ENCODE assay signal across 8 mouse cellular contexts in the genomic region with DNA sequence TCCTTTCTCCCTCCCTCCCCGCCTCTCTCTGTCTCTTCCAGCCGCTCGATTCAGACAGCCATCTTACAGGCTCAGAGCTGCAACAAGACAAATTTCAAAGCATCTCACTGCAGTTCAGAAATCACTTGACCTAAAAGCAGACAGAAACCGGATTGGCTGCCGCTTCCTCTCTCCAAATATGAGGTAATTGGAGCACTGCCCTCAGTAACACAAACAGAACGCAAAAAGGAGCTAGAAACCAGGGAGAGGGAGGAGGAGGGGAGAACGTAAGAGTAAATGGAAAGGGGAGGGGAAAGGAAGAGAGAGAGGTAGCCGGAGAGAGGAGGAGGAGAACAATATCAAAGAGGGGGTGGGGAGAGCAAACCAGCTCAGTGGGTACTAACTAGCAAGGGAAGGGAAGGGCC.
DNase-seq lines count a peak whose midpoint lies in the region; ATAC-seq and TF ChIP-seq lines count a peak whose summit lies in the region.

No protein-coding gene starts in this region.

- 0% methylated on average over 8 of the region's 8 CpGs for WGBS in forebrain, embryonic 16.5 days
- WGBS in hindbrain, postnatal 0 days = 5% methylated on average over 8 of the region's 8 CpGs
- WGBS in limb, embryonic 11.5 days = 10% methylated on average over 8 of the region's 8 CpGs
- 2% methylated on average over 8 of the region's 8 CpGs for whole genome bisulfite sequencing in midbrain, embryonic 16.5 days

- DNase-seq in Muller cell, postnatal 12 days (ENCODE audit: inconsistent ontology term) = peak; percentile 57
- DNase-seq in cerebellum, adult 18-20 months = peak; percentile 74 to 80
- DNase-seq in hindbrain, postnatal 0 days (ENCODE audit: low spot score) = peak; percentile 78
- peak; percentile 28 for DNase-seq in limb, embryonic 11.5 days (ENCODE audit: low spot score)
- DNase-seq in thymus, postnatal 10 days (ENCODE audit: low spot score in 2 of 2) = no peak
- DNase-seq in thymus, adult 18-20 months = no peak

- H3K27me3 ChIP-seq in forebrain, embryonic 16.5 days (replicated peaks; ENCODE audit: control insufficient read depth, insufficient read depth, low read length) = no peaks in the 10 kb centered on the region
- H3K27me3 ChIP-seq in hindbrain, postnatal 0 days (ENCODE audit: insufficient read depth, low read length) = no peaks in the 10 kb centered on the region
- no peaks in the 10 kb centered on the region for H3K27me3 ChIP-seq in limb, embryonic 11.5 days (ENCODE audit: control insufficient read depth, insufficient read depth, low read length)
- no peaks in the 10 kb centered on the region for H3K27me3 ChIP-seq in midbrain, embryonic 16.5 days (ENCODE audit: control insufficient read depth, insufficient read depth, low read depth, low read length)

- TF ChIP-seq CTCF in hindbrain, postnatal 0 days (IDR thresholded peaks at IDR 0.05; ENCODE audit: low read depth) = no peak

- peak overlapping the region; percentile 60 for H3K9ac ChIP-seq in forebrain, embryonic 16.5 days (replicated peaks; ENCODE audit: low read depth, low read length)
- peak overlapping the region; percentile 49 for H3K9ac ChIP-seq in hindbrain, postnatal 0 days (replicated peaks; ENCODE audit: low read length)
- H3K9ac ChIP-seq in limb, embryonic 11.5 days (ENCODE audit: low read length) = peak overlapping the region; percentile 27
- peak overlapping the region; percentile 62 for H3K9ac ChIP-seq in midbrain, embryonic 16.5 days (ENCODE audit: low read depth, low read length)

- H3K4me1 ChIP-seq in forebrain, embryonic 16.5 days (replicated peaks; ENCODE audit: control insufficient read depth, insufficient read depth, low read length) = peaks cover 53% of the 10 kb centered on the region
- H3K4me1 ChIP-seq in hindbrain, postnatal 0 days (ENCODE audit: insufficient read depth, low read length) = peaks cover 27% of the 10 kb centered on the region; the same call in 1 of the 2 replicates
- peaks cover 11% of the 10 kb centered on the region for H3K4me1 ChIP-seq in limb, embryonic 11.5 days (ENCODE audit: control insufficient read depth, insufficient read depth, low read length)
- peaks cover 67% of the 10 kb centered on the region for H3K4me1 ChIP-seq in midbrain, embryonic 16.5 days (ENCODE audit: control insufficient read depth, insufficient read depth, low read length)

- peak; percentile 75 for ATAC-seq in forebrain, embryonic 16.5 days
- ATAC-seq in hindbrain, postnatal 0 days = peak; percentile 85
- ATAC-seq in limb, embryonic 11.5 days (ENCODE audit: insufficient number of reproducible peaks, low FRiP score, low TSS enrichment, low read depth) = no peak
- peak; percentile 81 for ATAC-seq in midbrain, embryonic 16.5 days

- H3K9me3 ChIP-seq in forebrain, embryonic 16.5 days (ENCODE audit: control insufficient read depth, low read length) = no peaks in the 10 kb centered on the region
- H3K9me3 ChIP-seq in hindbrain, postnatal 0 days (ENCODE audit: low read length) = no peaks in the 10 kb centered on the region
- no peaks in the 10 kb centered on the region for H3K9me3 ChIP-seq in limb, embryonic 11.5 days (ENCODE audit: control insufficient read depth, low read length)
- no peaks in the 10 kb centered on the region for H3K9me3 ChIP-seq in midbrain, embryonic 16.5 days (replicated peaks; ENCODE audit: control insufficient read depth, low read length, poor library complexity, severe bottlenecking)

- H3K4me3 ChIP-seq in forebrain, embryonic 16.5 days (replicated peaks; ENCODE audit: low read length) = peak overlapping the region; percentile 43
- H3K4me3 ChIP-seq in hindbrain, postnatal 0 days (ENCODE audit: low read length) = peak overlapping the region; percentile 21
- H3K4me3 ChIP-seq in limb, embryonic 11.5 days (ENCODE audit: low read depth, low read length) = 0 out of 2 replicates have a peak overlapping the region, but pooled peaks have one; percentile 8
- H3K4me3 ChIP-seq in midbrain, embryonic 16.5 days (ENCODE audit: low read depth, low read length) = peak overlapping the region; percentile 38

- peak overlapping the region; percentile 70 for H3K4me2 ChIP-seq in forebrain, embryonic 16.5 days (ENCODE audit: low read length)
- H3K4me2 ChIP-seq in hindbrain, postnatal 0 days (ENCODE audit: low read depth, low read length) = peak overlapping the region; percentile 49
- H3K4me2 ChIP-seq in limb, embryonic 11.5 days (ENCODE audit: low read depth, severe bottlenecking) = peak overlapping the region; percentile 37; the same call in 1 of the 2 replicates
- peak overlapping the region; percentile 62 for H3K4me2 ChIP-seq in midbrain, embryonic 16.5 days (ENCODE audit: low read length)

- H3K36me3 ChIP-seq in forebrain, embryonic 16.5 days (ENCODE audit: control insufficient read depth, insufficient read depth) = no peaks in the 10 kb centered on the region
- H3K36me3 ChIP-seq in hindbrain, postnatal 0 days (ENCODE audit: insufficient read depth, low read length) = no peaks in the 10 kb centered on the region
- H3K36me3 ChIP-seq in limb, embryonic 11.5 days (ENCODE audit: control insufficient read depth, insufficient read depth, low read length) = no peaks in the 10 kb centered on the region; the same call in 1 of the 2 replicates
- no peaks in the 10 kb centered on the region for H3K36me3 ChIP-seq in midbrain, embryonic 16.5 days (ENCODE audit: control insufficient read depth, insufficient read depth, low read length)

- H3K27ac ChIP-seq in forebrain, embryonic 16.5 days (ENCODE audit: low read length) = peak overlapping the region; percentile 90
- peak overlapping the region; percentile 84 for H3K27ac ChIP-seq in hindbrain, postnatal 0 days
- no peak overlapping the region for H3K27ac ChIP-seq in limb, embryonic 11.5 days (replicated peaks; ENCODE audit: low read depth, low read length)
- peak overlapping the region; percentile 86 for H3K27ac ChIP-seq in midbrain, embryonic 16.5 days (ENCODE audit: low read length)

Comparison
In these comparisons a context has a peak if more than half of its experiments do, and no peak if none do; other contexts are left out.
1. DNase-seq: peak in Muller cell, postnatal 12 days (single experiment), cerebellum, adult 18-20 months (2 of 2), hindbrain, postnatal 0 days (single experiment) and limb, embryonic 11.5 days (single experiment); none in thymus, postnatal 10 days (0 of 2) and thymus, adult 18-20 months (0 of 2).
2. Peak in every context shown above with its lines, with median percentiles within 50 percentile points of each other: H3K4me2 ChIP-seq, H3K4me3 ChIP-seq and H3K9ac ChIP-seq.